Mouse (Mus musculus): ENCODE results near the gene Gm32742.
A peak's percentile ranks its signal among the peaks of the same experiment; 100 is the strongest.

Gm32742 gene

DNA sequence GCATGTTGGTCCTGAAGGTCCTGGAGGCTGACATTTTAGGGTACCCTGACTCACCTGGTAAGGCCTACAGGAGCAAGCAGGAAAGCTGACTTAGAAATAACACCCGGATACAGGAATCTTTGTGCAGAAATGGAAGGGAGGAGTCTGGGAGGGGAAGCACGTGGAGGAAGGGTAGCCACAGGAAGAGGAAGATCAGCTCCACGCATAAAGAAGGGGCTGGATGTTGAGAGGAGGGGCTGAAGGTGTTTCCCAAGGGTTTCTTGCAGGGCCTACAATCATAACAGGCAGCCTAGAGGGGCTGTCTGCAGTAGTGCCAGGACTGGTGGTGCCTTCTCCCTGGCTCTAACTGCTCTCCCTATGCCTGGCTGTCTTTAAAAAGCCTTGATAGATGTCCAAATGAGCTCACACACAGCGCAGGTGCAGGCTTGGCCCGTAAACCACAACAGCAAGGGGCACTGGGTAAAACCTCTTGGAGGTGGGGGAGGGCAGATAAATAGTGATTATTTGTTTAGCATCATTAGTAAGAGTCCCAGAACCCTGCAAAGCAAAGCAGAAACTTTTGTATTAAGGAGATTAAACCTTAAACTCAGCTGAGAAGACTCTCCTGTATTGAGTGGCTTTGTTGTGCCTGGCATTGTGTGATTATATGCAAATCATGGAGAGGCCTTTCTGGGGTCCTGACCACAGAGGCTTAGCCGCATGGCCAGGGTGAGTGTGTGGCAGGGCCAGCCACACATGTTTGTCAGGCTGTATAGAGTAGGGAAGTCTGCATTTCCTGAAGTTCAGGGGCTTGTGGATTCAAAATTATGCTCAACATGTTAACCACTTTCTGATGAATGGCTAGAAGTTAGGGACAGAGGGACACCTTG is at the start of gene Gm32742:
TSS of gene Gm32742 (minus strand) at position 206 of the 869 bp plus-strand sequence.
- no peak for DNase-seq

DNA sequence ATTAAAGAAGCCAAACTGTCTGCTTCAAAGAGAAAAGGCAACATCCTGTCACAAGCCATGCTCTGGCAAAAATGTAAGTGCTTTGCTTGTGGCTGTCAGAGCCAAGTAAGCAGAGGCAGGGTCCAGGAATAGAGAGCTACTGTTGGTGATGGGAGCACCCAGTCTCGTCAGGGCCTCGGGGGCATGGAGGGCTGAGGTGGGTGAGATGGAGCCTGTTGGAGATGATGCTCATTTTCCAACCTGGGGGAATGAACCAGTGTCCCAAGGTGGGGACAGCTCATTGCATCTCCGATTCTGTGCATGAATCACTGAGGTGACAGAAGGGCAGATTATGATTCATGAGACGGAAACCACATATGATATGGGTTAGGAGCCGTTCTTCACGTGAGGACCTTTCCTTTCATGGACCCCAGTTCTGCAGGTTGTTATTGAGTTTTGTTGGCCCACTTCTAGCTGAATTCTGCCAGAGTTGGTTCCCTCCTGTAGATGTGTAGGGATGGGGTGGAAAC is 48.5 kb upstream of the Gm32742 start:
- DNase-seq, result no peak

DNA sequence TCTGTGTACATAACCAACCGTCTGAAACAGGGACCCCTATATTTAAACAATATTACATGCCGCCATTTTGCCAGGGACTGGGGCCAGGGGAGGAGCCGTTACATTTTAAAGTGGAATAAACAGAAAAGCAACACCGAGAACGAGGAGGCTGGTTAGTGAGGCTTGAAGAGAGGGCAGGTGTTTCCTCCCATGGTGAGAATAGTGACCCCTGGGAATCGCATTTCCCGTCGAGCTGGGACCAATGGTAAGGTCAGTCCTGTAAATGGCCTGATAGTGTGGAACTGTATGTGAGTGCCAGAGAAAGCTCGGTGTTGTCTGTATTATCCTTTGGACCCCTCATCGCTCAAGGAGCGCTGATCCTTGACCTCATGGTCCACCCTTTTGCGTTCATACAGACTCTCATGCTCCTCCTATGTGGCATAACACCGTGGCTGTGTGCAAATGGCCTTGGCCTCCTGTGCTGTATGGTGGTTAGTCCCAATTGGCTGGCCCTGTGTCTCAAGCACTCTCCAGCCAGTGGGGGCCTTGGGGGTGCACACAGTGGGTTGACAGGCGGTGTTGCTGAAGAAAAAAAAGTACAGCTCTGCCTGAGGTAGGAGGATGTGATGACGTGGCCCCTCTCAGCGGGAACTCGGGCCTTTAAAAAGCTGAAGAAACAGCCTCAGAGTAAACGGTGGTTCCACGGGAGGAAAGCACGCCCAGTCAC is 47.9 kb upstream of the Gm32742 start, which contains the start of gene Pou2af1:
TSS of gene Pou2af1 (plus strand) at position 686 of the 706 bp plus-strand sequence.
- DNase-seq, result peak; percentile 47

DNA sequence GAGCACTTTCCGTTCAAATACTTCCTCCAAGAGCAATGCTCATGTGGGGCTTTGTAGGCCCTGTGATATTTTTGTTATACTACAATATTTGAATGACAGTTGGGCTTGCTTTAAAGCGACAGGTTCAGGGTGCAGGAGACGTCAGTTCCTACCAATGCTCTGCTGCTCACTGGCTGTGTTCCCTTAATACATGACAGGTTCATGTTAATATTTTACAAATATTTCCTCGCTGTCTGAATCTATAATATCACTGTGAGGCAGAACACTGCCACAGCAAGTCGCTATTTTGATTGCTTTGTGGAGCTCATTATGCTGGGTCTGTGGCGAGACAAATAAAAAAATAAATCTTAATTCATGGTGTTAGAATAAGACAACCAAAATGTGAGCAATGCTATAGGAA is 45.9 kb upstream of the Gm32742 start:
- no peak for DNase-seq

DNA sequence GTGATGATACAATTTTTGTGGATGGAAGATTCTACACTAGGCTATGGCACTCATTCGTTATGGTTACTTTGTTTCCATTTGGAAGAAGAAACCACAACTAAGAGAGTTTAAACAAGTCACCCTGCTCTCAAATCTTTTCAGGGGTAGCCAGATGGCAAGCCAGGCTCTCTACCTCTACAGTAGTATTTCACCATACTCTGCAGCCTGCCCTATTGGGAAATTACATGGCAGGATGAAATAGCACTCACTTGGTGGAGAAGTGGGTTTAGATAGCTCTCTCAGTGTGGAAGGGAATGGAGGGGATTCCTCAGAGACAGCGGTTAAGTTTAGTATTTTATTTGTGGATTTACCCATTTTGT is 43.6 kb upstream of the Gm32742 start:
- DNase-seq, result no peak

DNA sequence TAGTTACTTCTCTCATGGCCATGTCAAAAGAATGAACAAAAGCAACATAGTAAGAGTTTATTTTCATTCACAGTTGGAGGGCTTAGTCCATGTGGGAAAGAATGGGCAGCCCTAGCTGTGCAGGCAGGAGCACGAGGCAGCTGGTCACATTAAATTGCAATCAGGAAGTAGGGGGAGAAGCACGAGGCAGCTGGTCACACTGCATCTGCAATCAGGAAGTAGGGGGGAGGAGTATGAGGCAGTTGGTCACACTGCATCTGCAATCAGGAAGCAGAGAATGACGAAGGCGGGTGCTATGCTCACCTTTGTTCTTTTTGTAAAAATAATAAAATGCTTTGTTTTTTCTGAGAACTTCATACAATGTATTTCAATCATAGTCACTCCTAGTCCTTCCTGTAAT is 29.5 kb upstream of the Gm32742 start:
- DNase-seq, result no peak

DNA sequence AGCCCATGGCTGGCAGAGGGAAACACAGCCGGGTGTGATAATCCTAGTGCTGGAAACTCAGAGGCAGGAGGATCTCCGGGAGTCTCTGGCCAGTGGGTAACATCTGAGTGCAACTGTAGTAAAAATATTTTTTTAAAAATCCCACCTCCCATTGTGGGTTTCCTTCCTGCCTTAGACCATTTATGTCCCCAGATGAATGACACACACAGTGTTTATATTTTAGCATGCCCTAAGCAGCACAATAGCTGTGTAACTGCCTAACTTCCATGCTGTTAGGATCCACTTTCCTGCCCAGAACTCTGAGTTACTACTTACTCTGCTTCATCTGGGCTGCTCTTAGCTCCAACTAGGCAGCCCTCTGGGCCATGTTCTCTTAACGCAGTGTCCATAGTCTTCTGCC is 25.3 kb upstream of the Gm32742 start:
- no peak for DNase-seq

DNA sequence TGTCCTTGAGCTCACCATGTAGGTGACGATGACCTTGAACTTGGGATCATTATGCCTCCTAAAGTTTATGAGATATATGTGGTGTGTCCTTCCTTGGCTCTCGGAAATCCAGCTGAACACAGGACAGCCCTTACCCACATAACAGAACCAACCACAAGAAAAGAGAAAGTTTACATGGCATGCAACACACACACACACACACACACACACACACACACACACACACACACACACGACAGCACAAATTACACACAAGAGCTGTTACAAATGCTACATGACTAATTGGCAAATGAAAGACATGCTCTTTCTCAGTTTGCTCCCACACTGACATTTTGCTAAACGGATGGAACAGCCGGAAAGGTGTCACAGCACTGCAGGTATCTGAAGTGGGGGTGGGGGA is 20.6 kb upstream of the Gm32742 start:
- DNase-seq, result no peak

DNA sequence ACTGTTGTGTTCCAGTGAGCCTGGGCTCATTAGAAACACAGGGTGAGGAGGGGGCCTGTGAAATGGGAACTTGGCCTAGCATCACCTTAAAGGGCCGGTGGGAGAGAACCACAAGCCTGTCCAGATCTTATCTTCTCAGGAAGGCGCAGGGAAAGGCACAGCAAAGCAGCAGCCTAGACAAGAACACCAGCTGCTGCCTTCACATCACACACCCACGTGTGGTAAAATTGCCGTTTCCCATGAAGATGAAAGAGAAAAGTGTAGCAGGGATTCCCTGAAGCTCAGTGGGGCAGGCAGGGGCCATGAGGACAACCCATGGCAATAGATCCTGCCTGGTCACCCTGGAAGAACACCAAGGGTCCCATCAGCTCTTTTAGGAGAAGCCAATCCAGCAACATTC is 20.1 kb upstream of the Gm32742 start:
- DNase-seq, result no peak

DNA sequence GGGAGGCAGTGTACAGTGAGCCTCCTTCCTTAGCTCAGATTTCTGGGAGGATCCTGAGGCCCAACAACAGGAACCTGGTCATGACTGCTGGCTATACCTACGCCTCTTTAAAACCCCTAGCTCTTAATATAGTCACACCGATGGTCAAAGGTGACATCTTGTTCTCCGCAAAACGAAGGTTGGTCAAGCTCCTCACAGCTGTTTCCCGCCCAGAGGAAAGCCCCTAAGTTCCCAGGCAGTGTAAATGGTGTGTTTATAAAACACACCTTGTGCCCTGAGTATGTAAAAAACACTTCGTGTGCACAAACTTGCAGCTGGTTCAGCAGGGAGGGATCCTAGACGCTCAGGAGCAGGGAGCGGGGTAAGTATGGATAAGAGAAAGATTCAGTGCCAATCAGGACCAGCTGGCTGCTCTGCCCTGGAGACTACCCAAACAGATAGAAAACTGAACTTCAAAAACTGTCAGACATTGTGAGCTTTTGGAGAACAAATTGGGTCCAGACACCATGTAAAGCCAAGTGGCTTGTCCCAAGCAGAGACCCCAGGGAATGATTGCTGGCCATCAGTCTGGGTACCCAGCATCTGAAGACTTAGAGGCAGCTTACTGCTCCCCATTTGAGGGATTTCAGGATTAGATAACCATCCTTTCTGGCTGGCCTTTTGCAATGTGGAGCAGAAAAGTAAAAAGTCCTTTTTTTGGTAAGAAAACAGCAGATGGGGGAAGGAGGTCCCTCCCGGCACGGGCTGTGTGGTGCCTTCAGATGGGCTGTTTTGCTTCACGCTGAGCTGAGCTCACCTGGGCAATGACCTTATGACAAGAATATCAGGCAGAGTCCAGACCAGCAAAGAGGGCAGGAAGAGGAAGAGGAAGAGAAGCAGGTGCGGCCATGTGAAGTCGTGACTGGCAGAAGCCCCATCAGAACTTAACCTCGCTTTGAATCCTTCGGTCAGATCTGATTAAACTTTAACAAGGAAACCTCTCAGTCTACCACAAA is 17.7 kb upstream of the Gm32742 start:
- DNase-seq, result no peak

DNA sequence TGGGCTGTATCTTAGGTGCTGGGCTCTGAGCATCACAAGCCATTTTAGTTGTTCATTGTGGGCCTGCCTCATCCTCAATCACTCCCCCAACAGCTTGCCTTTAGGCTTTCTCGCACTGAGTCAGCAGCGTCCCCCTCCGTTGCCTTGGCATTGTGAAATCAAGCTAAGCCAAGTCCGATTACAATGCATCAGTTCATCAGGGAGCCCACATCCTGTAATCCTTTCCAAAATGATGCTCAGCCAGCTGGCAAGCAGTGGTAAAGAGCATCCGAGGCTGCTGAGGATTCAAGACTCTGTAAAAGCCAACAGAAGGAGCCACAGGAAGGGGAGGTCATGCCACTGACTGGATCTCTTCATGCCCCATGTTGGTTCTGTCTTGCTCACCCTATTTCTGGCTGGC is 15.3 kb upstream of the Gm32742 start:
- DNase-seq, result peak; percentile 72

DNA sequence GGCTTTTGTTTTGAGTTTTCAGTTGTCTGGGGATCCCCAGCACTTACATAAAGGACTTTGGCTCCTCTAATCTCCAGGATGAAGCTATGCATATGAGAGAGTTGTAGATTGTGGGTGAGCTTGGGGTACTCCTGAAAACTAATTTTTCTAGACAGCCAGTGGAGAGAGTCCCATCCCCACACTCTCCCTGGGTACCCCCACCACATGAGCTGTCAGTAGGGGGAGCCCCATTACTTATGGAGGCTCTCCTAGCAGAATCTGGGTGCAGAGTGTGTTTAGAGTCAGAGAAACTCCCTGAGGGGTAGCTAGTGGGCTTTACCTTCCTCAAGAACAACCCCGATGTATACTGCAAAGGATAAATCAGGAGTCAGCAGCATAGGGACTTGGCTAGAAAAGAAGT is 13.0 kb upstream of the Gm32742 start:
- peak; percentile 40 for DNase-seq

DNA sequence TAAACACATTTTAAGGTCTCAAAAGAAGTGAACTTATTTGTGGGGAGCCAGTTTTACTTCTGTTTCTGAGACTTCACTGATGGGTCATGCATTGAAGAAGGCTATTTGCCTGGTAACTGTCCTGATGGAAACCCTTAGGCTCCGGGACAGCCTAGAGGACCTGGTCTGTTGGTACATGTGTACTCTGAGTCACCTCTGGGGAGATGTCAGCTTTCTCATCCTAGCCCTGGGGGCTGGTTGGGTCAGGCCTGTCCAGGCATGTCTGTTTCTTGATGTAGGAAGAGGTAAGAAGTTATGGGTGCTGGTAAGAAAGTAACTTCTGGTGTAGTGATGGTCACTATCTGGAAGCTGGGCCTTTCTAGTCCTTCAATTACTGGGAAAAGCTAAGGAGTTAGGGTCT is 10.4 kb upstream of the Gm32742 start:
- no peak for DNase-seq

DNA sequence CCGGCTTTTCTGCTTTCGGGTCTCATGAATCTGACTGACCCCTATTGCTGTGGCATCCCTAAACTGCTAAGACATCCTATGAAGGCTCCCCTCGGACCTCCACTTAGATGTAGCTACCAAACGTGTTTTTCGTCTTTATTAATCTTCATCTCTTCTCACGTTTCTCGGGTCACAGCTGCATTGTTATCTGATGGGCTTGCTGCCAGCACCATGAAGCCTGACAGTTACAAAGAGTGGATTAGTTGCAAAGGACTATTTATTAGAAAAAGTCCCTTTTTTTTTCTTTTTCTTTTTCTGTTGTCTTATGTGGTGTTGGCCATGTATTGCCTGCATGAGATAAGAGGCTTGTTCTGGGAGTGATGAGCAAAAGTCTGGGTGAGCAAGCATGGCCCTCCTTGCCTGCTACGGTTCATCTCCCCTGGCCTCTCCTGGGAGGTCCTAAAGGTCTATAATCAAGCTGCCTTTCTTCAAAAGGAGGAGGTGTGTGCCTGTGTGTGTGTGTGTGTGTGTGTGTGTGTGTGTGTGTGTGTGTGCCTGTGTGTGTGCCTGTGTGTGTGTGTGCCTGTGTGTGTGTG is 9.7 kb upstream of the Gm32742 start:
- peak; percentile 52 for DNase-seq

DNA sequence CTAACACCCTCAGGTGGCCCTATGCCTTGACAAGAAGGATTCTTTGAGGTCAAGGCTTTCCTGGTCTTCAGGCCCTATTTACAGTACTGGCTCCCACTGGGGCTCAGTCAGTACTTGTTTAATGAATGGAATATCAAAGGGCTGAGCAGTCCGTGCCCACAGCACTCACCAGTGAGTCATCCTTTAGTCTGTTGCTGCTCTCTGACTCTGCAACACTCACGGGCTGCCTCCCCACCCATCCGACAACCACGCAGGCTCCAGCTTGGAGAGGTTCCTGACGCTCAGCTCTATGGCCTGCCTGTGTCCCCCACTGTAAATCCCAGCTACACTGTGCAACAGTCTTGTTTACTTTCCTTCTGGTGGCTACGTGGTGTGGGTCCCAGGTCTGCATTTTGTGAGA is 5.0 kb upstream of the Gm32742 start:
- DNase-seq, result no peak

DNA sequence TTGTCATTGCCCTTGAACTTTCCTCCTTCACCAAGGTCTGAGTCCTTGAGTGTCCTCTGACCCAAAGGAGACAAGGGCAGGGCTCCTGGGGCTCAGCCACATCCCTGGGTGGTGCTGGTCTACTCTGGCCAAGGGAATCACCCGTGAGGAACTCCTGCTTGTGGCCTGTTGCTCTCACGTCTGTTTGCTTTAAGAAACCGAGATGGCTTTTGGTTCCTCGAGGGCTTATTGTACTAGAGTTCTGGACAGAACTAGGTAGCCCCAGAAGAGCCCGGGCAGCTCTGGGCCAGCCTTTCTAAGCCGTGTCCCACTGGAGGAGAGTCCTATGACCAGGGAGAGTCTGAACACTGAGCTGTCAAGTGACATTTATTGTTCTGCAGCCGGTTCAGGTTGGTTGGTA is 3.8 kb upstream of the Gm32742 start:
- peak; percentile 48 for DNase-seq

DNA sequence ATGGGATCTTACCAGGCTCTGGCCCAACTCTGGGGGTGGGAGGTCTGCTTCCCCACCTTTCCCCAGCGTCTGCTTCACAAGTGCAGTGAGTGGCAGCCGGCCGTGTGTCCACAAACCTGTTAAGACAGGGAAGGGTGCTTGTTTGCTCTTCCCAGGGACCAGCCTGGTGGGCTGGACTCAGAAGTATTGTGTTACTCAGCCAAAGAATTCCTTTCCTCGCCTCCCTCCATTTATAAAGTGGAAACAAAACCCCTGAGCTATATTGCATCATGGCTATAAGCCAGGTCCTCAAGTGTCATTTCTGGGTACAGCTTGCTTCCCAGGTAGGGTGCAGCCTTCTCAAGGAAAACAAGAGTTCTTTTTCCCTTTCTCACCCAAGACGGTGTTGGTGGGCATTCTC is 3.4 kb upstream of the Gm32742 start:
- DNase-seq, result peak; percentile 83

DNA sequence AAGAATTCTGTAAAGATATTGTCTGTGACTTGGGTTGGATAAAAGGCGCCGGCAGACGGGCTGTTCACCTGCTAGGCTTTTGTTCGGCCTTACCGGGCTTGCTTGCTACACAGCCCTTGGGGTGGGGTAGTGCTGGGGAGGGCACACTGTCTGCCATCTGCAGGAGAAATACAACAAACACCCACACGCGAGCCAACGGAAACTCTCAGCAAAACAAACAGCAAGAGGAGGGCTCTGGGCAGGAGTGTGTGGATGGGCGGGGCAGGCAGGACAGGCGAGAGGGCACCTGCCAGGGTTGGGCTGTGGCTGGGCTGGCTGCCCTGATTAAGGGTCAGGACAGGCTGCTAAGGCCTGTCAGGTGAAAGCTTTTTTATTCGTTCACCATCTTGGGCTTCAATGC is 2.6 kb upstream of the Gm32742 start:
- peak; percentile 87 for DNase-seq

DNA sequence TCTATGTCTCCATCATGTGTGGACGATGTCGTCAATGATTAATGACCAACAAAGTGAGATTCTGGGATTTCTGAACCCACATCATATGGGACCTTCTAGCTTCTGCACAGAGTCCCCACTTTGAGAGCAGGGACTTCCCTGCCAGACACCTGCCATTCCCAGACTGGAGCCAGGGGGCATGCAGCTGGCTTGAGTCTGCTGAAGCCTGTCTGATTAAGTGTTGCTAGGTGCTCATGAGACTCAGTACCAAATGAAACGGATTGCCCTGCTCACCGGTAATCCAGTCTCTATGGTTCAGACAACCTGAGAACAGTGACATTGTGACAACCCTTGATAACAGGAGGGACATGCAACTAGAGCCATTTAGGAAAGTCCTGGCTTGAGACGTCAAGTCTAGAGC is 1.3 kb downstream of the Gm32742 start:
- DNase-seq, result no peak

DNA sequence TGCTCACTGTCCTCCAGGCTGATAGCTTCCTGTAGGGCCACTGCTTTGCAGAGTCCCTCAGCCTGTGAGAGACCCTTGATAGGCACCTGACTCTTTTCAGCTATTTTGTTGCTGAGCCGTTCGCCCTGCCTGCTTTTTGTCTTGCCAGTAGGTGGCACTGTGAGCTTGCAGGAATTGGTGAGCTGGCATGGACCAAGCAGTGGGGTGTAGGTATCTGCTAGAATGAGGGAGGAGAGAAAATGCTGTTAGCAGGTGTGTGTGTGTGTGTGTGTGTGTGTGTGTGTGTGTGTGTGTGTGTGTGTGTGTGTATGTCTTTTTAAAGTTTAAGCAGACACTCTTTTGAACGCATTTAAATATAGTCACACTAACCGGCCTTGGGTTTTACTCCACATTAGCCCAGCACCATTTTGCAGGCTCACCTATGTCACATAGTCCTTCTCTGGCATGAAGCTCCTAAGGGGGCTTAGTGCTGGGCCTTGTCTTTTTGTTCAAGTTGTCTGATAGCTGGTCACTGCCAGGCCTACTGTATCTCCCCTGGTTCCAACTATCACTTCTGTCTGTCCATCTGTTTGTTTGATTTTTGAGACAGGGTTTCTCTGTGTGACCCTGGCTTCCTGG is 3.4 kb downstream of the Gm32742 start:
- peak; percentile 92 for DNase-seq

DNA sequence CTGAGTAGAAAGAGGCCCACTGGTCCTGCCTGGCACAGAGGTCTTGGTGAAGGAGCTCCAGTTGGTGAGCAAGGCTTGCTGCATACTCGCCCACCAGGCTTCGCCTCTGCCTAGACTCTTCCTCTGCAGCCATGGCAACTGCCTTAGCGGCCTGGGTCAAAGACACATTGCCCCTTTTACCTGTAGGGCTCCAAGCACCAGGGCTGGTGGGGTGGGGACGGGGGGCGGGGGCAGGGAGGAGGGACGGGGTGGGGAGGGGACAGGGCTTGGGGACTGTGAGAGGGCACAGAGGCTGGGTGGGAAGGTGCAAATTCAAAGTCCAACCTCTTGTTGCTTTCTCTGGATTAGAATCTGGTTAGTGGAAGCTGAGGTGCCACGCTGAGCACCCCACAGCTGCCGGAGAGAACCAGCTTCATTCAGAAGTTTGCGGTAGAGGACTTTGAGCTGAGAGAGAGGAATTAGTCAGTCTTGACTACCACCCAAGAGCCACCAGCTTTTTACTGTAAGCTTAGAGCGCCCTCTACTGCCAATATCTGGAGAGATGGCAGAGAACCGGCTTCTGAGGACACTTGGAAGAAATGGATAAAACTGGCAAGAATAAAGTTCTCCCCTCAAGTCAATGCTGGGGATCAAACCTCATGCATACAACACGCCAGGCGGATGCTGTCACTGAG is 13.1 kb downstream of the Gm32742 start:
- DNase-seq, result peak; percentile 78
